Mouse (Mus musculus) heart, embryonic 10.5 days (tissue): Measurements from ENCODE around the gene Fam229b. TPM values are rescaled to one million over a fixed set of nuclear protein-coding genes. Genes with fewer than 3 reads are reported as not detected.

Experiments used
- DNase-seq: peaks from one replicate; pipeline ENCODE4 v3.0.0-alpha.2; 2017; ENCODE audit warnings: low spot score
- H3K27ac ChIP-seq: fragments of 300-500 bp; sonication (generic); 2 replicates; pipeline ENCODE4 v1.5.1; 2016; ENCODE audit warnings: mild to moderate bottlenecking
- H3K27me3 ChIP-seq: fragments of 300-500 bp; sonication (generic); 2 replicates; pipeline ENCODE4 v1.6.1; 2016; ENCODE audit warnings: mild to moderate bottlenecking; ENCODE audit not compliant: poor library complexity, insufficient read depth, severe bottlenecking
- H3K36me3 ChIP-seq: fragments of 300-500 bp; sonication (generic); 2 replicates; pipeline ENCODE4 v1.6.1; 2016; ENCODE audit warnings: mild to moderate bottlenecking, moderate library complexity
- H3K4me1 ChIP-seq: fragments of 300-500 bp; sonication (generic); 2 replicates; pipeline ENCODE4 v1.6.1; 2016; ENCODE audit warnings: mild to moderate bottlenecking
- H3K4me3 ChIP-seq: fragments of 300-500 bp; sonication (generic); 2 replicates; pipeline ENCODE4 v1.5.1; 2016; ENCODE audit warnings: mild to moderate bottlenecking, moderate library complexity
- H3K9me3 ChIP-seq: fragments of 300-500 bp; sonication (generic); 2 replicates; pipeline ENCODE4 v1.6.1; 2016; ENCODE audit warnings: mild to moderate bottlenecking, moderate library complexity
- WGBS: fragments of 180-500 bp; shearing (Covaris S2); methylation state at CpG from one replicate; pipeline ENCODE4 v1.1.7; 2016; 5-methylcytosine and 5-hydroxymethylcytosine counted together
- polyA plus RNA-seq: library from polyadenylated mRNA; unstranded; fragments of >200 nt; fragmentation: Nextera tagmentation; extraction: Ambion mirVana; gene quantifications from 2 replicates; pipeline ENCODE4 v1.2.1, GENCODE M21; 2016

The Fam229b gene
- polyA plus RNA-seq, 1 experiment from 2014 or later: 5.9 TPM

- Histone ChIP-seq H3K36me3 (peaks cover 70% of the 10 kb centered on the region), H3K27me3 (no peaks in the 10 kb centered on the region), H3K9me3 (no peaks in the 10 kb centered on the region), H3K4me3 (no peak overlapping the region), H3K27ac (no peak overlapping the region), H3K4me1 (no peaks in the 10 kb centered on the region)
- DNase-seq: no peak
- WGBS: 61% methylated on average over 4 of the region's 4 CpGs
Measured at GRCm38 (mm10) chr10:39106935-39107334, 26.8 kb downstream of the Fam229b start.

GRCm38 (mm10) chr10:39106413-39106812 is 27.3 kb downstream of the Fam229b start:
- Histone ChIP-seq H3K4me3 (no peak overlapping the region), H3K9me3 (no peaks in the 10 kb centered on the region), H3K27me3 (no peaks in the 10 kb centered on the region), H3K36me3 (peaks cover 66% of the 10 kb centered on the region), H3K27ac (no peak overlapping the region), H3K4me1 (no peaks in the 10 kb centered on the region)
- DNase-seq: no peak
- WGBS: 67% methylated on average over 3 of the region's 3 CpGs

GRCm38 (mm10) chr10:39104803-39105449 is 28.8 kb downstream of the Fam229b start:
- no peak for DNase-seq
- Histone ChIP-seq H3K4me1 (no peaks in the 10 kb centered on the region), H3K36me3 (peaks cover 68% of the 10 kb centered on the region), H3K9me3 (no peaks in the 10 kb centered on the region), H3K27me3 (no peaks in the 10 kb centered on the region), H3K4me3 (no peak overlapping the region), H3K27ac (no peak overlapping the region)
- WGBS: 88% methylated on average over 8 of the region's 8 CpGs

GRCm38 (mm10) chr10:39098746-39099145 is 35.0 kb downstream of the Fam229b start:
- no peaks in the 10 kb centered on the region for H3K27me3 ChIP-seq
- WGBS: 94% methylated on average over 10 of the region's 10 CpGs

GRCm38 (mm10) chr10:39096981-39097380 is 36.7 kb downstream of the Fam229b start:
- H3K4me1 ChIP-seq: no peaks in the 10 kb centered on the region
- H3K9me3 ChIP-seq: no peaks in the 10 kb centered on the region
- no peak overlapping the region for H3K27ac ChIP-seq
- no peaks in the 10 kb centered on the region for H3K27me3 ChIP-seq
- DNase-seq: no peak
- H3K36me3 ChIP-seq: peaks cover 79% of the 10 kb centered on the region
- WGBS: 86% methylated on average over 9 of the region's 9 CpGs
- no peak overlapping the region for H3K4me3 ChIP-seq

More at GRCm38 (mm10) chr10:39098746-39099145, 35.0 kb downstream of the Fam229b start:
- H3K4me1 ChIP-seq: no peaks in the 10 kb centered on the region
- no peak for DNase-seq
- H3K36me3 ChIP-seq: peaks cover 83% of the 10 kb centered on the region
- H3K27ac ChIP-seq: no peak overlapping the region
- no peaks in the 10 kb centered on the region for H3K9me3 ChIP-seq
- H3K4me3 ChIP-seq: no peak overlapping the region

- WGBS: 87% methylated on average over 4 of the region's 4 CpGs
- H3K36me3 ChIP-seq: peaks cover 79% of the 10 kb centered on the region
Measured at GRCm38 (mm10) chr10:39072048-39072447, 61.7 kb downstream of the Fam229b start.

More at GRCm38 (mm10) chr10:39072048-39072447, 61.7 kb downstream of the Fam229b start:
- Histone ChIP-seq H3K27me3 (no peaks in the 10 kb centered on the region), H3K27ac (no peak overlapping the region), H3K4me3 (no peak overlapping the region), H3K9me3 (no peaks in the 10 kb centered on the region), H3K4me1 (no peaks in the 10 kb centered on the region)
- no peak for DNase-seq

Other genes with a start within 250 kb of the Fam229b start
- 60.0 and 129 TPM in 2 replicates for gene Lama4, start 168.4 kb downstream of the Fam229b start, polyA plus RNA-seq
- gene Tube1, start 62 bp upstream of the Fam229b start, polyA plus RNA-seq: 14.4 and 17.2 TPM in 2 replicates
- 0.20 and 0.36 TPM in 2 replicates for gene Ccn6, start 29.9 kb upstream of the Fam229b start, polyA plus RNA-seq
- gene Fyn, start 234.9 kb upstream of the Fam229b start, polyA plus RNA-seq: 12.9 and 20.8 TPM in 2 replicates